In the genomic region with DNA sequence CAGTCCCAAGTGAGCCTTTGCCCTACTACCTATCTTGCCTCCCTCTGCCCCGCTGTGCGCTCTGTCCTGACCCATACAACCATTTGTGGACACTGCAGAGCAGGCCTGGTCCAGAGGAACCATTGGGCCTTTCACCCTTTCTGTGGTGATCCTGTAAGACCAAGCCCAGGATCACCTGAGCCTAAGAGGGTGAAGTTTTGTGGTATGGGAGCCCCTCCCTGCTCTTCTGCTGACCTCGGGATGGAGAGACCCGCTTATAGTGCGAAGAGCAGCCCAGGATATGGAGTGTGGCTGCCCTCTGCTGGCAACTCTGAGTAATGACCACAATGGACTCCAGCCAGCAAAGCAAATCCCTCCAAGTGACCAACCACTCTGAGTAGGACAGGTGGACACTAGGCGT, we compare ENCODE assay signal across 8 mouse cellular contexts. TPM values are rescaled to one million over a fixed set of nuclear protein-coding genes. Genes with fewer than 3 reads are reported as not detected.
DNase-seq lines count a peak whose midpoint lies in the region; ATAC-seq and TF ChIP-seq lines count a peak whose summit lies in the region.

No protein-coding gene starts in this region.

- no peak overlapping the region for H3K4me3 ChIP-seq in thymus, adult 2 months (ENCODE audit: control insufficient read depth, insufficient read depth, low read length)
- no peak overlapping the region for H3K4me3 ChIP-seq in gastrocnemius, adult 2 months
- no peak overlapping the region for H3K4me3 ChIP-seq in midbrain, embryonic 12.5 days
- no peak overlapping the region for H3K4me3 ChIP-seq in stomach, embryonic 16.5 days (replicated peaks; ENCODE audit: low read length)

- 35% methylated on average over 6 of the region's 6 CpGs for WGBS in thymus, adult 2 months
- WGBS in midbrain, embryonic 12.5 days, result 32% methylated on average over 6 of the region's 6 CpGs
- 32% methylated on average over 6 of the region's 6 CpGs for WGBS in stomach, embryonic 16.5 days

- H3K27ac ChIP-seq in thymus, adult 2 months (ENCODE audit: control insufficient read depth, insufficient read depth, low read length), result no peak overlapping the region
- no peak overlapping the region; the same call in 1 of the 2 replicates for H3K27ac ChIP-seq in gastrocnemius, adult 2 months
- H3K27ac ChIP-seq in midbrain, embryonic 12.5 days (replicated peaks), result no peak overlapping the region
- H3K27ac ChIP-seq in stomach, embryonic 16.5 days (ENCODE audit: low read length), result no peak overlapping the region

- TF ChIP-seq CTCF in thymus, adult 2 months (IDR thresholded peaks at IDR 0.05; ENCODE audit: borderline replicate concordance, control insufficient read depth, extremely low read depth, insufficient read depth, low read length, poor library complexity), result peak; percentile 74; the same call in 1 of the 2 replicates
- peak; percentile 85 for TF ChIP-seq CTCF in gastrocnemius, adult 2 months (IDR thresholded peaks at IDR 0.05)

- no peak overlapping the region for H3K4me2 ChIP-seq in midbrain, embryonic 12.5 days (replicated peaks)
- H3K4me2 ChIP-seq in stomach, embryonic 16.5 days (ENCODE audit: low read depth, low read length), result no peak overlapping the region

- no peak overlapping the region for H3K9ac ChIP-seq in midbrain, embryonic 12.5 days (replicated peaks)
- no peak overlapping the region for H3K9ac ChIP-seq in stomach, embryonic 16.5 days (ENCODE audit: low read length)

- no peaks in the 10 kb centered on the region; the same call in 1 of the 2 replicates for H3K27me3 ChIP-seq in thymus, adult 2 months (ENCODE audit: control insufficient read depth, insufficient read depth, low read length)
- H3K27me3 ChIP-seq in midbrain, embryonic 12.5 days, result peaks cover 32% of the 10 kb centered on the region
- no peaks in the 10 kb centered on the region; the same call in 1 of the 2 replicates for H3K27me3 ChIP-seq in stomach, embryonic 16.5 days (ENCODE audit: control insufficient read depth, insufficient read depth, low read length)

- no peaks in the 10 kb centered on the region for H3K4me1 ChIP-seq in thymus, adult 2 months (replicated peaks; ENCODE audit: control insufficient read depth, insufficient read depth, low read length)
- H3K4me1 ChIP-seq in midbrain, embryonic 12.5 days, result peaks cover 3% of the 10 kb centered on the region; the same call in 1 of the 2 replicates
- peaks cover 3% of the 10 kb centered on the region; the same call in 1 of the 2 replicates for H3K4me1 ChIP-seq in stomach, embryonic 16.5 days (ENCODE audit: control insufficient read depth, insufficient read depth, low read length)

- H3K36me3 ChIP-seq in thymus, adult 2 months (ENCODE audit: control insufficient read depth, insufficient read depth, low read length), result no peaks in the 10 kb centered on the region
- H3K36me3 ChIP-seq in midbrain, embryonic 12.5 days, result no peaks in the 10 kb centered on the region
- no peaks in the 10 kb centered on the region for H3K36me3 ChIP-seq in stomach, embryonic 16.5 days (ENCODE audit: control insufficient read depth, insufficient read depth, low read length)

- TF ChIP-seq POLR2A in thymus, adult 2 months (IDR thresholded peaks at IDR 0.05; ENCODE audit: control insufficient read depth, extremely low read depth, insufficient read depth, low read length, poor library complexity), result no peak

- peak; percentile 54; the same call in 1 of the 2 replicates for ATAC-seq in midbrain, embryonic 12.5 days (ENCODE audit: low FRiP score, low read depth)
- ATAC-seq in stomach, embryonic 16.5 days (ENCODE audit: insufficient read depth, low FRiP score), result peak; percentile 39; the same call in 1 of the 2 replicates

- DNase-seq in thymus, adult 2 months, result peak; percentile 36
- no peak for DNase-seq in thymus, adult 18-20 months
- peak; percentile 69 for DNase-seq in cerebellum, adult 9-11 months
- peak; percentile 61 for DNase-seq in gastrocnemius, adult 2 months
- DNase-seq in induced T-regulatory cell, adult 2 months (ENCODE audit: low read depth), result peak; percentile 49
- peak; percentile 62 for DNase-seq in left cerebral cortex, postnatal 4 days

- intact Hi-C loops in gastrocnemius, adult 2 months (cut with DNase I), result loop anchor here (10.0 kb wide), 1 partner anchor 491 kb away; a partner anchor contains a TSS
- intact Hi-C loops in left cerebral cortex, postnatal 4 days (cut with DNase I), result loop anchor here (5.0 to 10.0 kb wide), 2 partner anchors 498 to 661 kb away; a partner anchor contains a TSS

- no peaks in the 10 kb centered on the region for H3K9me3 ChIP-seq in midbrain, embryonic 12.5 days
- H3K9me3 ChIP-seq in stomach, embryonic 16.5 days (replicated peaks; ENCODE audit: control insufficient read depth, low read length), result no peaks in the 10 kb centered on the region

RNA-seq across cellular contexts. Expression of a gene that starts 11.6 kb away (rescaled TPM):
- 0.18 and 0.38 TPM in 2 replicates for polyA plus RNA-seq in thymus, adult 2 months (2012; rRNA removed)
- total RNA-seq in gastrocnemius, adult 2 months (2021), result not detected
- total RNA-seq in left cerebral cortex, postnatal 4 days (2021), result 1 to 10 TPM; 2.4 to 2.8 TPM
- 0.16 and 0.46 TPM in 2 replicates for polyA plus RNA-seq in midbrain, embryonic 12.5 days (2016; fragmentation: Nextera tagmentation; extraction: Ambion mirVana)
- polyA plus RNA-seq in stomach, embryonic 16.5 days (2015; fragmentation: Nextera tagmentation; extraction: Ambion mirVana), result 0.04 and 0.09 TPM in 2 replicates

RNA-seq across cellular contexts. Expression of a gene that starts 43.7 kb away (rescaled TPM):
- 0.23 TPM in 2 replicates for polyA plus RNA-seq in thymus, adult 2 months (2012; rRNA removed)
- not detected for total RNA-seq in gastrocnemius, adult 2 months (2021)
- total RNA-seq in left cerebral cortex, postnatal 4 days (2021), result under 1 TPM; 0.28 to 0.54 TPM
- 0.19 and 0.37 TPM in 2 replicates for polyA plus RNA-seq in midbrain, embryonic 12.5 days (2016; fragmentation: Nextera tagmentation; extraction: Ambion mirVana)
- 0.20 and 0.30 TPM in 2 replicates for polyA plus RNA-seq in stomach, embryonic 16.5 days (2015; fragmentation: Nextera tagmentation; extraction: Ambion mirVana)

Comparison
In these comparisons a context has a peak if more than half of its experiments do, and no peak if none do; other contexts are left out.
1. DNase-seq: peak in thymus, adult 2 months (single experiment), cerebellum, adult 9-11 months (single experiment), gastrocnemius, adult 2 months (single experiment), induced T-regulatory cell, adult 2 months (single experiment) and left cerebral cortex, postnatal 4 days (single experiment); none in thymus, adult 18-20 months (0 of 2).